Mouse (Mus musculus) T-helper 1 cell (primary cell): ENCODE measurements around the gene Ier3.

ENCODE experiments used
- in situ Hi-C: fragments of 300-600 bp; cut with MboI, MseI; formaldehyde crosslinking; loops from one replicate; pipeline ENCODE4 v1.15.1; 2025; ENCODE audit warnings: high pct_unique_total_duplicates

Ier3 gene

GRCm38 (mm10) chr17:35866281-35866831 lies 44.9 kb downstream of the Ier3 start:
- in situ Hi-C loops = loop anchor here (5.0 to 25.0 kb wide), 2 partner anchors 39 to 1679 kb away; partner anchors contain the start of genes Psmb8, Psmb9 and Tap1

DNA sequence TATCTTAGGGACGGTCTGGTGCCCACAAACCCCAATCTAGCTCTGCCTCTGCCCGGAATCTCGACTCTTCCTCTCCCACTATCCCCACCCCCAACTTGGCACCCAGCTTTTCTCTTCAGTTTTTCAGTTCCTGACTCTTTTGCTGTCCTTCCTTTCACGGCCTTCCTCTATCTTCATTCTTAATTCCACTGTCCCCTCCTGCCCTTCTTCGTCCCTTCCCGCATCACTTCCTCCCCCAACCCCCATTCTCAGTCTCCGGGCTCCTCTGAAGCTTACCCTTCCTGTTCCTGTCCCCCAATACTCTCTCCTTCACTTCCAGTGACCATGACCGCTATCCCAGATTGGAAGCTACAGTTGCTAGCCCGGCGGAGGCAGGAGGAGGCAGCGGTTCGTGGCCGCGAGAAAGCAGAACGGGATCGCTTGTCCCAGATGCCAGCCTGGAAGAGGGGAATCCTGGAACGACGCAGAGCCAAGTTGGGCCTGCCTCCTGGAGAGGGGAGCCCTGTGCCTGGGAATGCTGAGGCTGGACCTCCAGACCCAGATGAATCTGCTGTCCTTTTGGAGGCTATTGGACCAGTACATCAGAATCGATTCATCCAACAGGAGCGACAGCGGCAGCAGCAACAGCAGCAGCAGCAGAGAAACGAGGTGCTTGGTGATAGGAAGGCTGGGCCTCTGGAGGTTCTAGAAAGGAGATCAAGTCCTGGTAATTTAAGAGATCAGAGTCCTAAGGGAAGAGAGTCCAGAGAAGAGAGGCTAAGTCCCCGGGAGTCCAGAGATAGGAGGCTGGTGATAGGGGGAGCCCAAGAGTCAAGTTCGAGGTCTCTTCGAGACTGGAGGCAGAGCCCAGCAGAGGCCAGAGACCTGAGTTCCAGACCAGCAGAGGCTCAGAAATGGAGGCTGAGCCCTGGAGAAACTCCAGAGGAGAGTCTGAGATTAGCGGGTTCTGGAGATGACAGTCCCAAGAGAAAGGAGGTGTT lies 45.7 kb downstream of the Ier3 start:
- in situ Hi-C loops = loop anchor here (5.0 to 25.0 kb wide), 2 partner anchors 40 to 1680 kb away; partner anchors contain the start of genes Psmb8, Psmb9 and Tap1

GRCm38 (mm10) chr17:35868165-35868820 lies 46.8 kb downstream of the Ier3 start:
- in situ Hi-C loops = loop anchor here (5.0 to 25.0 kb wide), 2 partner anchors 41 to 1681 kb away; partner anchors contain the start of genes Psmb8, Psmb9 and Tap1

DNA sequence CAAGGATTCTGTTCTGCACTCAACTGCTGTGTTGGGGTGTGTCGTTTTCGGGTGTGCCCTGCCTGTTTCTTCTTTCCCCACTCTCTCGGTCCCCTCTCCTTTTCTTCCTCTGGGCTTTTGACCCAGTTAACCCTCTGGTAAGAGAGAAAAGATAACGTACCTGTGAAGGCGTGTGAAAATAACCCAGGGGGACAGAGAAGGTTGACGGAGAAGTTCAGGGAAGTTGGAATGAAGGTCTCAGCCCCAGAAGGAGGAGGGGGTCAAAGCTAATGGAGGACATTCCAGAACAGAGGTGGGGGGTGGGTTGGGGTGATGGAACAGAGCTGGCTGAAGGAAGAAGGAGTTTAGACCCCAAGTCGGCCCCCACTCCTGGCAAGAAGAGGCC lies 47.5 kb downstream of the Ier3 start:
- in situ Hi-C loops = loop anchor here (5.0 to 25.0 kb wide), 2 partner anchors 42 to 1682 kb away; partner anchors contain the start of genes Psmb8, Psmb9 and Tap1

DNA sequence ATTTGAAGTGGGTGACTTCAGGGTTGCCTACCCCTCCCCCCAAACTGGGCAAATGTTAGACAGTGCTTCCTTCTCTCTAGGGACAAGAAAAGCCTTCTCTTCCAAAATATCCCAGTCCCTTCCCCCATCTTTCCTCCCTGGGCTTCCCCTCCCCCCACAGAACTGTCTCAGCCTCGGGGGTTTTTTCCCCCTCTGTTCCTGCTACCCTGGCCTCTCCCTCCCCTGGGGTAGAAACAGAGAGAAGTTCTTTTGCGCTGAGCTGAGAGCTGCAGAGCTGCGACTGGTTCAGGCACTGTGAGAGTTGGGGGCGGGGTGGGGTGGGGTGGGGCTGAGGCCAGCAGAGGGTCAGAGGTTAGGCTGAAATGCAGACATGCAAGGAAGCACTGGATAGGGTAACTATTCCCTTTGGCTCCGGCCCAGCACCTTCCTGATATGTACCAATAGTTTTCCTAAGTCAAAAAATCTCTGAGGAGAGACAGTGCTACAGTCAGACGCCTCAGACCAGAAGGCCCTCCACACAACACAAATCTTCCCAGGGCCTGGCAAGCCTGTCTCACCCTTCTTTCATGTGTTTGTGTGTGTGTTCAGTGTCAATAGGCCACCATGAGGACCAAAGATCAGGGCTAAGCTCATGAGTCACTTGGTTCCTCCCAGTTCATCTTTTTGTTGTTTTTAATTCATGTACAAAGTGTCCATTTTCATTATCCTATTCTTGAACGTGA lies 48.0 kb downstream of the Ier3 start:
- in situ Hi-C loops = loop anchor here (5.0 to 25.0 kb wide), 2 partner anchors 42 to 1682 kb away; partner anchors contain the start of genes Psmb8, Psmb9 and Tap1

DNA sequence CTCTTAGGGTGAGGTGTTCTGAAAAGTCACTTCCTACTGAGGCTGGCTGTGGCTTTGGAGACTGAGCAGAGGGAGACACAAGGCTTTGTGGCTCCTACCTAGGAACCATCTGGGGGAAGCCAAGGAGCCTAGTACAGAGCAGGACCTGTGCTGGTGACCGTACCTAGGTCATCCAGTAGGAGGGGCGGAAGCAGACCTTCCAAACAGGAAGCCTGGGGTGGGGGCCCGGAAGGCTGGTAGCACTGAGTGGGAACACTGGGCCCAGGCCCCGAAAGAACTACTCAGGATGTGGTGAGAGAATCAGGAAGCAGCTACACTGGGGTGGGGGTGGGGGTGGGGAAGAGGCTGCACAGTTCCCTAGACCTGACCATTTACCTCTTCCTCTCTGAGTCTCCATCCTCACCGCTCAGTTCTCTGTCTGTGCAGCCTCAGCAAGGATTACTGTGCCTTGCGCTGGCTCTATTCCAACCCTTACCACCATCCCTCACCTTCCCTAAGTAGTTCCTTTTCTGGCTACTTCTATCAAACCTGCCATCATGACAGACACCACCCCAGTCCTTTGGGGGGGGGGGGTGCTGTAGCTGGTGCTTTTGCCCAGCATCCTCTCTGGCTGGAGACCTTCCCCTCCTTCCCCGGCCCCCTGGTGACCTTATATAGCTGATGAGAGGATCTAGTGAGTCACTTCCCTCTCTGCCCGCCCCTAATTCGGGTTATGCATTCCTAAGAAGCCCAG lies 48.8 kb downstream of the Ier3 start:
- in situ Hi-C loops = loop anchor here (25.0 kb wide), 1 partner anchor 1683 kb away; the partner anchor contains the start of genes Psmb8, Psmb9 and Tap1

DNA sequence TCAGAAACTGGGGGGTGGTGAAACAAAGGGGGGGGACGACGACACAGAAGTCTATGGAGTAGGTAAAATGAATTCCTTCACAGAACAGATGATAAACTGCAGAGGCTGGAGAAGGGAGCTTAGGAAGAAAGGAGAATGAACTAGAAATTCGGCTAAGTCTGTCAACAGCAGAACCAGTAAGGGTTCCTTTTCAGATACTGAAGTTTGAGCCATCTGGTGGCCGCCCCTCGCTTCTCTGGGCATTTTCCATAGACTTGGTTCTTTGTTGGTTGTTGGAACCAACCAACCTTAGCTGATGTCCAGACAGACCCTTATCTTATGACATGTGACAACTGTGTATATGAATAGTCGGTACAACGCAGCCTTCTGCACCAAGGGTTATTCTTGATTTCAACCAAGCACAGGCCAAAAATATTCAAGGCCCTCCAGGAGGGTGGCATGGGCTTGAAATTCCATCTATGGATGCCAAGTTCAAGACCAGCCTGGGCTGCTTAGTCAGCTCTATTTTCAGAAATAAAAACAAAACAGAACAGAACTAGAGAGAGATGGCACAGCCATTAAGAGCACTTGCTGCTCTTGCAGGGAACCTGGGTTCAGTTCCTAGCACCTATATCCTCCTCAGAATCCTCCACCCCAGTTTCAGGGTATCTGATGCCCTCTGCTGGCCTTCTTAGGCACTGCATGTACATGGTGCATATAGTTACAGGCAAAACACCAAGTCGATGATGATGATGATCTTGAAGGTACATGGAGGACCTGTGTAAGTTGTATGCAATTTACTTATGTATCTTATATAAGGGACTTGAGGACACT lies 49.6 kb downstream of the Ier3 start:
- in situ Hi-C loops = loop anchor here (25.0 kb wide), 1 partner anchor 1684 kb away; the partner anchor contains the start of genes Psmb8, Psmb9 and Tap1
